Mouse (Mus musculus): ENCODE results near the gene Grip2.

GRCm38 (mm10) chr6:91858339-91858738, 31.3 kb upstream of the Grip2 start:
- TF ChIP-seq CHD1 (IDR thresholded peaks at IDR 0.05; ENCODE audit: low read depth, low read length): no peak
- TF ChIP-seq CTCF (conservative IDR thresholded peaks at IDR 0.05 in 1 of 2, IDR thresholded peaks at IDR 0.05 in 1 of 2; ENCODE audit: low read depth in 2 of 2, low read length in 2 of 2): no peak
- peak; percentile 39; the same call in 1 of the 2 replicates for TF ChIP-seq TCF12 (IDR thresholded peaks at IDR 0.05; ENCODE audit: low read depth, low read length)
- no peak for TF ChIP-seq MXI1 (IDR thresholded peaks at IDR 0.05; ENCODE audit: low read depth, low read length)
- no peak for TF ChIP-seq USF1 (IDR thresholded peaks at IDR 0.05; ENCODE audit: low read depth, low read length)

Data from CH12.LX (cell line).